Mouse (Mus musculus): ENCODE measurements around the gene Grid2ip. TPM values are rescaled to one million over a fixed set of nuclear protein-coding genes. Genes with fewer than 3 reads are reported as not detected.

Gene Grid2ip
- polyA plus RNA-seq, 1 experiment from 2014 or later, result 0.42 TPM

DNA sequence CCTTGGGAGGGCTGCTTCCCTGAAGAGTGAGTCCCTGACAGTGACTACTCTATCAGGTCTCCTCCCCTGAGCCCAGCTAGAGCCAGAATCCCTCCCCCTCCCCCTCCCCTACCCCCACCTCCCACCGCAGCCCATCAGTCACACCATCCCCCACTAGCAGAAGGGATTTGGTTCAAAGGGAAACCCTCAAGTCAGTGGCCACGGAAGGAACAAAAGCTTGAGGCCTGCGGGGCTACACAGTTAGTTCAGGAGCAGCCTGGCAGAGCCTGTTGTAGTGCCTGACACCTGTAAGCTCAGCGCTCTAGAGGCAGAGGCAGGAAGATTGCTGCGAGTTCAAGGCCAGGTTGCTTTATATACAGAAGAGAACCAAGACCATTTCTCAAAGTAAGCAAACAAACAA is 1.1 kb upstream of the Grid2ip start:
- no peak overlapping the region for H3K27ac ChIP-seq (ENCODE audit: low read depth, low read length)
- H3K27me3 ChIP-seq (ENCODE audit: control insufficient read depth, insufficient read depth, low read length), result peaks cover 6% of the 10 kb centered on the region; the same call in 1 of the 2 replicates
- no peaks in the 10 kb centered on the region for H3K9me3 ChIP-seq (ENCODE audit: control insufficient read depth, low read length)
- H3K4me3 ChIP-seq (ENCODE audit: low read depth, low read length), result no peak overlapping the region
- H3K4me1 ChIP-seq (replicated peaks; ENCODE audit: control insufficient read depth, insufficient read depth, low read length), result peaks cover 2% of the 10 kb centered on the region; the same call in 1 of the 2 replicates
- 38% methylated on average over 5 of the region's 5 CpGs for WGBS
- no peak overlapping the region for H3K4me2 ChIP-seq (replicated peaks; ENCODE audit: low read depth, low read length)
- DNase-seq (ENCODE audit: low spot score) (no peak), ATAC-seq (ENCODE audit: low FRiP score) (no peak)
- H3K9ac ChIP-seq (ENCODE audit: low read depth, low read length), result no peak overlapping the region
- H3K36me3 ChIP-seq (ENCODE audit: control insufficient read depth, insufficient read depth, low read length), result no peaks in the 10 kb centered on the region

DNA sequence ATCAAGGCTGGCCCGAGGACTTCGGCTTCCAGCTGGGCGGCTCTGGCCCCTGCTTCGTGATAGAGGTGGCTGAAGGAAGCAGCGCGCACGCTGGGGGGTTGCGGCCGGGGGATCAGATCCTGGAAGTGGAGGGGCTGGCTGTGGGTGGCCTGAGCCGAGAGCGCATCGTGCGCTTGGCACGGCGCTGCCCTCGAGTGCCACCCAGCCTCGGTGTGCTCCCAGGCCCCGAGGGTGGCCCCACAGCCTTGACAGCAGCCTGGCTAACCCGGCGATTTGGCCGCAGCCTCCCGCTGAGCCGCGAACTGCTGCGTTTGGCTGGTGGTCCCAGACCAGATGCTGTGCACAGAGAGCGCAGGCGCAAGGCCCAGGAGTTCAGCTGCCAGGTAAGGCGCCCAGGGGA is 426 bp downstream of the Grid2ip start:
- 3% methylated on average over 28 of the region's 28 CpGs for WGBS
- Histone ChIP-seq H3K36me3 (ENCODE audit: control insufficient read depth, insufficient read depth, low read length) (no peaks in the 10 kb centered on the region), H3K4me1 (replicated peaks; ENCODE audit: control insufficient read depth, insufficient read depth, low read length) (peaks cover 2% of the 10 kb centered on the region; the same call in 1 of the 2 replicates), H3K27me3 (ENCODE audit: control insufficient read depth, insufficient read depth, low read length) (peaks cover 6% of the 10 kb centered on the region; the same call in 1 of the 2 replicates), H3K27ac (ENCODE audit: low read depth, low read length) (no peak overlapping the region), H3K9ac (ENCODE audit: low read depth, low read length) (0 out of 2 replicates have a peak overlapping the region, but pooled peaks have one; percentile 15), H3K9me3 (ENCODE audit: control insufficient read depth, low read length) (no peaks in the 10 kb centered on the region), H3K4me3 (ENCODE audit: low read depth, low read length) (peak overlapping the region; percentile 4; the same call in 1 of the 2 replicates), H3K4me2 (replicated peaks; ENCODE audit: low read depth, low read length) (peak overlapping the region; percentile 32)
- DNase-seq (ENCODE audit: low spot score) (peak; percentile 27), ATAC-seq (ENCODE audit: low FRiP score) (no peak)

DNA sequence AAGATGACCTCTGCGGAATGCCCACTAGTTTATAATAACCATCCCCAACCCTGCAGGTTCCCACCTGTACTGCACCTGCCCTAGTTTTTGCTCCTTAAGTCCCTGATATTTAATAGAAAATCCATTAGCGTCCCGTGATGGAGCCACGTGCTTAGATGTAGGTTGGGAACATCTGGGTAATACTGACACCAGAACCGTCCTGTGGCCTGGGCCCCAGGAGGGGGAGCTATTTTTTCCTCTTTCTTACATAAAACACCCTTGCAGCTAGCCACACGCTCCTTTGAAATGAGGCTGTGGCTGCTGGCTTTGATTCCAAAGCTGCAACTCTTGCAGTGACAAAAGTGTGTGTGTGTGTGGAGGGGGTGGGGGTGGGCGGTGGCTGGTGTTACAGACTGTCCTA is 2.1 kb downstream of the Grid2ip start:
- DNase-seq (ENCODE audit: low spot score) (no peak), ATAC-seq (ENCODE audit: low FRiP score) (no peak)
- no peaks in the 10 kb centered on the region for H3K9me3 ChIP-seq (ENCODE audit: control insufficient read depth, low read length)
- peaks cover 4% of the 10 kb centered on the region for H3K4me1 ChIP-seq (replicated peaks; ENCODE audit: control insufficient read depth, insufficient read depth, low read length)
- no peak overlapping the region for H3K27ac ChIP-seq (ENCODE audit: low read depth, low read length)
- H3K9ac ChIP-seq (ENCODE audit: low read depth, low read length), result no peak overlapping the region
- no peaks in the 10 kb centered on the region for H3K36me3 ChIP-seq (ENCODE audit: control insufficient read depth, insufficient read depth, low read length)
- 36% methylated on average over 7 of the region's 7 CpGs for WGBS
- H3K27me3 ChIP-seq (ENCODE audit: control insufficient read depth, insufficient read depth, low read length), result peaks cover 6% of the 10 kb centered on the region; the same call in 1 of the 2 replicates
- H3K4me2 ChIP-seq (replicated peaks; ENCODE audit: low read depth, low read length), result no peak overlapping the region
- H3K4me3 ChIP-seq (ENCODE audit: low read depth, low read length), result no peak overlapping the region

DNA sequence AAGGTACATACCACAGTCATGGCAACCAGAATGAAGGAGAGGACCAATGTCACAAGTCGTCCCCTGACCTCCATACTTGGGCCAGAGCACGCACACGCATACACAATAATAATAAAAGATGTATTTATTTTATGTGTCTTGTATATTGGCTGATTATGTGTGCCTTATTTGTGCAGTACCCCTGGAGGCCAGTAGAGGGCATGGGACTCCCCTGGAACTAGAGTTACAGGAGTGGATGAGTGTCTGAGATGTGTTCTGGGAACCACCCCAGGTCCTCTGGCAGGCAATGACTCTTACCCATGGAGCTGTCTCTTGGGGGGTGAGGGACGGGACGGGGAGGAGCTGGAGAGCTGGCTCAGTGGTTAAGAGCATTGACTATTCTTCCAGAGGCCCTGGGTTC is 2.9 kb downstream of the Grid2ip start:
- peaks cover 9% of the 10 kb centered on the region for H3K4me1 ChIP-seq (replicated peaks; ENCODE audit: control insufficient read depth, insufficient read depth, low read length)
- H3K9me3 ChIP-seq (ENCODE audit: control insufficient read depth, low read length), result no peaks in the 10 kb centered on the region
- H3K9ac ChIP-seq (ENCODE audit: low read depth, low read length), result no peak overlapping the region
- H3K27ac ChIP-seq (ENCODE audit: low read depth, low read length), result no peak overlapping the region
- no peak overlapping the region for H3K4me3 ChIP-seq (ENCODE audit: low read depth, low read length)
- H3K4me2 ChIP-seq (replicated peaks; ENCODE audit: low read depth, low read length), result no peak overlapping the region
- no peaks in the 10 kb centered on the region for H3K36me3 ChIP-seq (ENCODE audit: control insufficient read depth, insufficient read depth, low read length)
- DNase-seq (ENCODE audit: low spot score), result peak; percentile 43
- peaks cover 6% of the 10 kb centered on the region; the same call in 1 of the 2 replicates for H3K27me3 ChIP-seq (ENCODE audit: control insufficient read depth, insufficient read depth, low read length)
- no peak for ATAC-seq (ENCODE audit: low FRiP score)
- 65% methylated on average over 5 of the region's 5 CpGs for WGBS

DNA sequence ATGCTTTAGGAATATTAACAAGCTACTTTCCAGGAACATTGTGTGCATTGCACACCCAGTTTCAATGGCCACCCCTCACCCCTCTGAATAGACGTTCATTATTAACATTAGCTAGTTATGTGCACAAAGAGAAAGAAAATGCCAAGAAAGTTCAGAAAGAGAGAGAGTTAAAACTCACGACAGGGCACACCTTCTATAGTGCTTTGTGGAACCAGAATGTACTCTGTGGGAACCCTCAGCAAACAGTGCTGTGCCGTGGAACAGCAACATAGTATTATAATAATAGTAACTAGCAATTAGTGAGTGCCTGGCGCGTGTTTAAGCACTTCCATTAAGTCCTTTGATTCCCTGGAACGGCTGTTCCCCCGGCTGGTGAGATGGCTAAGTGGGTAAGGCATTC is 4.3 kb downstream of the Grid2ip start:
- Histone ChIP-seq H3K27me3 (ENCODE audit: control insufficient read depth, insufficient read depth, low read length) (peaks cover 6% of the 10 kb centered on the region; the same call in 1 of the 2 replicates), H3K4me3 (ENCODE audit: low read depth, low read length) (no peak overlapping the region), H3K4me2 (replicated peaks; ENCODE audit: low read depth, low read length) (no peak overlapping the region), H3K9ac (ENCODE audit: low read depth, low read length) (no peak overlapping the region), H3K36me3 (ENCODE audit: control insufficient read depth, insufficient read depth, low read length) (no peaks in the 10 kb centered on the region), H3K27ac (ENCODE audit: low read depth, low read length) (no peak overlapping the region), H3K4me1 (replicated peaks; ENCODE audit: control insufficient read depth, insufficient read depth, low read length) (peaks cover 9% of the 10 kb centered on the region), H3K9me3 (ENCODE audit: control insufficient read depth, low read length) (no peaks in the 10 kb centered on the region)
- no peak for ATAC-seq (ENCODE audit: low FRiP score)
- 67% methylated on average over 7 of the region's 7 CpGs for WGBS
- no peak for DNase-seq (ENCODE audit: low spot score)

DNA sequence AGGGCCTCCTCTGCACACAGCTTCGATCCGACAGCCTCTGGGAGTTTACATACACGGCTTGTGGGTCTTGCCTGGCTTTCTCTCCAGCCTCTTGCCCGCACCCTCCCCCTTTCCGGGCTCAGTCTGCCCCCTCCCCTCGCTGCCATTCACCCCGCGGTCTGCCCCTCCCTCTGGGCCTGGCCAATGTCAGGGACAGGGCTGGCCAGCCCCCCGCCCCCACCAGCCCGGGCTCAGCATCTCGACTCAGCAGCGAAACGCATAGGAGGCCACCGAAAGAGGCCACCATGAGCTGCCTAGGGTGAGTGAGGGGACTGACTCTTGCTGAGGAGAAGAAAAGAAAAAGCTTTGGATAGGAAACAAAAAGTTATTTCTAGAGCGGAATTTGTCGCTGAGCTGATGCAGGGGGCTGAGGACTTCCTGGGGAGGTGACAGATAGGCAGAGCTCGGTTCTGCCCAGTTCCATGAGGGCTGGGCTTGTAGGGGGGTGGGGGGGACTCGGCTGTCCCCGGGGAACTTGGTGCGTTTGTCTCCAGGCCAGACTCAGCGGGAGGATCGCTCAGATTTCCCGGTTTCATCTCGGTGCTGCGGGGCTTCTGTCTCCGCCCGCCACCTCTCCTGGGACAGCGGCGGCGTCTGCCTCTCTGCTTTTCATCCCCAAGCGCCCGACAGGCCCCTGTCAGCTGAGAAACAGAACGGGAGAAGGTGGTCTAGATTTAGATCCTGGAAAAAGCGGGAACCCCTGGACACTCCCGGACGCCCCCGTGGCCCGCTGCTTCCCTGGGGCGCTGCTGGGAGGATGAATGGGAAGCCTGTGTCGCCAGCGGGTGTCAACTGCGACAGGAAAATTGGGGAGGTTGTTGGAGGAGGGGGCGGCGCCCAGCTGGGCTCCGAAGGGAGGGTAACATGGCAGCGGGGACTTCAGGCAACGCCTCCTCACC is 6.8 kb downstream of the Grid2ip start:
- Histone ChIP-seq H3K27me3 (ENCODE audit: control insufficient read depth, insufficient read depth, low read length) (peaks cover 11% of the 10 kb centered on the region), H3K9me3 (ENCODE audit: control insufficient read depth, low read length) (no peaks in the 10 kb centered on the region), H3K4me3 (ENCODE audit: low read depth, low read length) (peak overlapping the region; percentile 48), H3K27ac (ENCODE audit: low read depth, low read length) (no peak overlapping the region), H3K4me2 (replicated peaks; ENCODE audit: low read depth, low read length) (peak overlapping the region; percentile 96), H3K9ac (ENCODE audit: low read depth, low read length) (peak overlapping the region; percentile 65), H3K4me1 (replicated peaks; ENCODE audit: control insufficient read depth, insufficient read depth, low read length) (peaks cover 7% of the 10 kb centered on the region), H3K36me3 (ENCODE audit: control insufficient read depth, insufficient read depth, low read length) (no peaks in the 10 kb centered on the region)
- WGBS, result under 1% methylated on average over 47 of the region's 47 CpGs
- ATAC-seq (ENCODE audit: low FRiP score), result peak; percentile 84
- peak; percentile 75 for DNase-seq (ENCODE audit: low spot score)

DNA sequence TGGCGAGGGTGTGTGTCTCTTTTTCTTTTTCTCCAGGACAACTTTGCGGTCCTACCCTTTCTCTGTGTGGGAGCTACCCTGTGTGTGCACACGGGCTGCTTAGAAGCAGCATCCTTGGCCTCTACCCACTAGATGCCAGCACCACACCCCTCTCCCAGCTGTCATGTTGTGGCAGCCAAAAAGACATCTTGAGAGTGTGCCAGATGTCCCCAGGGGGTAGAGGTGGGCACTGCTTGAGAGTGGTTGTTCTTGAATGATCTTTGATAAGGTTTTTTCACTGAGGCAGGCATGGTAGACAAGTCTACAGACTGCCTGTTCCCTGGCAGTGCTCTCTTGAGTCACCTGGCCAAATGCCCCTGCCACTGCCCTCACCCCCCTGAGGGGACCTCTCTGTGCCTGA is 10.8 kb downstream of the Grid2ip start:
- no peak overlapping the region for H3K4me3 ChIP-seq (ENCODE audit: low read depth, low read length)
- 76% methylated on average over 3 of the region's 3 CpGs for WGBS
- no peak for ATAC-seq (ENCODE audit: low FRiP score)
- H3K36me3 ChIP-seq (ENCODE audit: control insufficient read depth, insufficient read depth, low read length), result no peaks in the 10 kb centered on the region
- peaks cover 51% of the 10 kb centered on the region for H3K27me3 ChIP-seq (ENCODE audit: control insufficient read depth, insufficient read depth, low read length)
- no peak overlapping the region for H3K9ac ChIP-seq (ENCODE audit: low read depth, low read length)
- DNase-seq (ENCODE audit: low spot score), result no peak
- H3K9me3 ChIP-seq (ENCODE audit: control insufficient read depth, low read length), result no peaks in the 10 kb centered on the region
- peaks cover 12% of the 10 kb centered on the region for H3K4me1 ChIP-seq (replicated peaks; ENCODE audit: control insufficient read depth, insufficient read depth, low read length)
- H3K27ac ChIP-seq (ENCODE audit: low read depth, low read length), result no peak overlapping the region
- H3K4me2 ChIP-seq (replicated peaks; ENCODE audit: low read depth, low read length), result no peak overlapping the region

DNA sequence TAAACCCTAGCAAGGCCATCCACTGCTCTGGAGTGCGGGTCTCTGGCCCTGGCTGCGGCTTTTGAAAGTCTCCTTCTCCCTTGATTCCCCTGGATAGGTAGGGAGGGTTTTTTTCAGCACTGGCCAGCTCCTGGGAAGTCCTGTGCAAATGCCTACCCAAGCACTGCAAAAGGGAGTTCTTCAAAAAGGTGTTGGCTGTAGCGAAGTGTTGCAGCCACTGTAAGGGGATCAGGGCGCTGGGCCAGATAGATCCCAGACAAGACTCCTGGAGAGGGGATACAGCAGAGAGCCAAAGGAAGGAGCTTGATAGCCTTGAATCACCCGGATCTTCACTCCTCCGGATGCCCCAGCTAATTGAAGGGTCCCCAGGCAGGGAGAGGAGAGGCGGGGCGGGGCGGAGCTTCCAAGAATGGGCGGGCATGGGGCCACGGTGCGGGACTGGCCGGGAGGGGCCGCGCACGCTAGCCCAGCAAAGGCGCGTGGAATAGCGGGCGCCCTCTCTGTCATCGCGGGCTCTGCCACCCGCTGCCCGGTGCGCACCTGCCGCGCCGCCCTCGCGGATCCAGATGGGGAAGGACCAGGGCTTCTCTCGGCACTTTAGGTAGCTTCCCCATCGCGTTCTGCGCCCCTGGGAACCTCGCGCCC is 12.6 kb downstream of the Grid2ip start:
- H3K4me2 ChIP-seq (replicated peaks; ENCODE audit: low read depth, low read length), result peak overlapping the region; percentile 34
- H3K27ac ChIP-seq (ENCODE audit: low read depth, low read length), result no peak overlapping the region
- no peaks in the 10 kb centered on the region for H3K9me3 ChIP-seq (ENCODE audit: control insufficient read depth, low read length)
- 2% methylated on average over 36 of the region's 36 CpGs for WGBS
- H3K9ac ChIP-seq (ENCODE audit: low read depth, low read length), result no peak overlapping the region
- peak; percentile 28 for DNase-seq (ENCODE audit: low spot score)
- ATAC-seq (ENCODE audit: low FRiP score), result no peak
- peaks cover 68% of the 10 kb centered on the region for H3K27me3 ChIP-seq (ENCODE audit: control insufficient read depth, insufficient read depth, low read length)
- H3K4me1 ChIP-seq (replicated peaks; ENCODE audit: control insufficient read depth, insufficient read depth, low read length), result peaks cover 5% of the 10 kb centered on the region
- no peaks in the 10 kb centered on the region for H3K36me3 ChIP-seq (ENCODE audit: control insufficient read depth, insufficient read depth, low read length)
- H3K4me3 ChIP-seq (ENCODE audit: low read depth, low read length), result 0 out of 2 replicates have a peak overlapping the region, but pooled peaks have one; percentile 15
